Mouse (Mus musculus): ENCODE measurements around the gene Vsig10. TPM values are rescaled to one million over a fixed set of nuclear protein-coding genes. Genes with fewer than 3 reads are reported as not detected.

The Vsig10 gene
- 11.0 and 18.7 TPM in 2 replicates for polyA plus RNA-seq (2012; ENCODE audit: low replicate concordance)

DNA sequence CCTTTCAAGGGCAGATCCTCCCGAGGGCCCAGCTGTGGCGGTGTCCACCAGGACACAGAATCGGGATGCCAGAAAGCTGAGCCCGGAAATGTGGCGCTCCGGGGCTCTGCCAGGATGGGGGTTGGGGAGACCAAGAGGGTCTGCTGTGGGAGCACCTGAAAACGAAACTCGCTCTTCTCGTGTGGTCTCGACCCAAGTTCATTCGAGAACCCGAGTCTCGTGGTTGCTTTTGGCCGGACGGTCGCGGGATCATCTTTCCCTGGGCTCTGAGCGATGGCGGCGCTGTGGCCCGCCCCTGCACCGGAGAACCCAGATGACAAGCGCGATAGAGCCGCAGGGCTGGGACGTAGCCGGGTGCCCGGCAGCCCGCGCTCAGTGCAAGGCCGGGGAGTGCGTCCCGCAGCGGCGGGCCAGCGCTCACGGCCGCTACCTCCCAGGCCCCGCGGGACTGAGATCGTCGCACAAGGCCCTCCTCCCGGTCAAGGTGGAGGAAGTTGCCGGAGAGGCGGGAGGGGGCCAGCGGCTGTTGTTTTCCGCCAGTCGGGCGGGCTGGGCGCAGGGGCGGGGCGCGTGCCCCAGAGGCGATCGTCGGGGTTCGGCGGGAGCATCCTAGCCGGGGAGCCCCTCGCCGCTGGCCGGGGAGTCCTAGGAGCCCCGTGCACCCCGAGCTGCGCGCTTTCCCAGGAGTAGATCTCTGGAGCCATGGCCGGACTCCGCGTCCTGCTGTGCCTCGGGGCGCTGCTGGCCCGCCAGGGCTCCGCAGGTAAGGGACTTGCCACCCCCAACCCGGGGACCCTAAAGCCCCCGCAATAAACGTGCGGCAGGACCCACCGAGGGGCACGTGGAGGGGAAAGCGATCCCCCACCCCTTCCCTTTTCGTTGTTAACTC is at the start of gene Vsig10:
Gene Vsig10 (plus strand): TSS at position 343 of the 889 bp plus-strand sequence.

DNA sequence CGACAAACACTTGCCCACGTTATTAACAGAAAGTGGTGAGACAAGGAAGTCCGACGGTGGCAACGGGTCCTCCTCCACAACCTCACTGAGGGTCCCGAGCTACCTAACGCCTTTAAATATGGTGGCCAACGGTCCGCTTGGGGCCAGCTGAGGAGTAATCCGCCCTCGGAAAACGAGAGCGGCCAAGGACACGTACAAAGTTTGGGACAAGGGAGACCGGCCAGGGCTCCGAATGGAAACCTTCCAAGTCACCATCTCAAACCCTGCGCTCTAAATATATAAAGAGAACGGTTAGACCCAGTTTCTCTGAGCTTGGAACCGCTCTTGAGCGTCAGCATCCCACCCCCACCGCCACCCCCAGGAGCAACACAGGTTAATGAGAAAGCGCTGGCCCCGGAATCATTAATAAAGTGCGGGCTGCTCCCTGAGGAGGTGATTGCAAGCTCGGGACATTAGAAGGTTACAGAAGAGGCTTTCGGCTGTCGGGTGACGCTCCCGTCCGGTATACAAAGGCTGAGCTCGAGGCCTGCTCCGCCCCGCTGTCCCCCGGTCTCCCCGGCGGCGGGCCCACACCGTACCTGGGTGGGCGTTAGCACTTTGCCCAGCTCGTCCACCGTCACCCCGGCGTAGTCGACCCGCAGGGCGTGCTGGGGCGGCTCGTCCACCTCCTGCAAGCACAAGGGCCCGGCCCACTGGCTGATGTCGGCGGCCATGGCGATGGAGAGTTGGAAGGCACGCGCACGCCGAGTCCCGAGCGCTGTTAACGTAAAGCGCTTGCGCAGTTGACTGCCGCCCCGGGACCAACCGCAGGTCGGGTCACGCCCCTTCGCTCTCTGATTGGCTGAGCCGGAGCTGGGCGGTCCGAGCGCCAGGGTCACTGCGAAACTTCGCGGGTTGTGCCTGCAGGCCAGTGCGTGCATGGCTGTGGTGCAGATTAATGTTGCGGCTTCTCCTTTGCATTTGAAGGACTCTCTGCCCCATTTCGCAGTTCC is 31.8 kb upstream of the Vsig10 start, which contains the start of gene Pebp1:
Gene Pebp1 (minus strand): TSS at position 795 of the 992 bp plus-strand sequence.

GRCm38 (mm10) chr5:117357129-117357477 is 38.2 kb downstream of the Vsig10 start, which contains the start of gene Wsb2:
TSS of gene Wsb2 (plus strand) at chr5:117357304.

DNA sequence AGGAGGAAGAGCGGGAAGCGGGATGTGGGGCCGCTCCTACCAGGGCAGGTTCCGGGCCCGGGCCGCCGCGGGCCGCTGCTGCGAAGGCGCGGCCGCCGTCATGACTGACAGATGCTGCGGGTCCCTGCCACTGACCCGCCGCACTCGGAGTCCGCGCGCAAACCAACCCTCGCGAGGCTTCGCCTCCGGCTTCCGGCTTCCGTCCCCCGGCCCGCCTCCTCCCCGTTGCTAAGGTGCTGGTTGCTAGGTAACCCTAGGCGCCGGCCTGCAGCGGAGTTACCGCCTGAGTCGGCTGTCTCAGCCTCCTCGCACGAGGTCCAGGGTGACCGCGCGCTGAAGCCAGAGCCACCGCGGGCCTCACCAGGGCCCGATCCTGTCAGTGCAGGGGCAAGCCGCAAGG is 70.0 kb downstream of the Vsig10 start, which contains the start of gene Rfc5:
Gene Rfc5 (minus strand): TSS at position 171 of the 400 bp plus-strand sequence.

Other genes with a start within 250 kb of the Vsig10 start
- gene Suds3, start 203.0 kb upstream of the Vsig10 start, polyA plus RNA-seq (2012; ENCODE audit: low replicate concordance) = 44.5 and 64.3 TPM in 2 replicates
- 26.2 and 31.1 TPM in 2 replicates for gene Taok3, start 199.0 kb upstream of the Vsig10 start, polyA plus RNA-seq (2012; ENCODE audit: low replicate concordance)
- 252 and 389 TPM in 2 replicates for gene Pebp1, start 31.5 kb upstream of the Vsig10 start, polyA plus RNA-seq (2012; ENCODE audit: low replicate concordance)
- gene Wsb2, start 38.2 kb downstream of the Vsig10 start, polyA plus RNA-seq (2012; ENCODE audit: low replicate concordance) = 30.0 and 61.0 TPM in 2 replicates
- gene Rfc5, start 70.0 kb downstream of the Vsig10 start, polyA plus RNA-seq (2012; ENCODE audit: low replicate concordance) = 34.4 and 52.7 TPM in 2 replicates
- gene Ksr2, start 94.9 kb downstream of the Vsig10 start, polyA plus RNA-seq (2012; ENCODE audit: low replicate concordance) = 0.80 and 0.88 TPM in 2 replicates

Data from hematopoietic multipotent progenitor cell, adult 10-12 weeks (in vitro differentiated cells).